Mouse (Mus musculus) midbrain, embryonic 16.5 days (tissue): ENCODE data around the gene D430041D05Rik. TPM values are rescaled to one million over a fixed set of nuclear protein-coding genes. Genes with fewer than 3 reads are reported as not detected.

Source experiments
- ATAC-seq: fragments of 200-750 bp; cut with Nextera tagmentation; 2 replicates; pipeline ENCODE4 v1.8.0; 2017; ENCODE audit warnings: moderate TSS enrichment
- H3K27ac ChIP-seq: fragments of 300-500 bp; sonication (generic); 2 replicates; pipeline ENCODE4 v1.5.1; 2014; ENCODE audit warnings: mild to moderate bottlenecking, low read length, mixed read lengths
- H3K27me3 ChIP-seq: fragments of 300-500 bp; sonication (generic); 2 replicates; pipeline ENCODE4 v1.6.1; 2014; ENCODE audit warnings: low read depth, low read length, mixed read lengths; ENCODE audit not compliant: control insufficient read depth, insufficient read depth
- H3K36me3 ChIP-seq: fragments of 300-500 bp; sonication (generic); 2 replicates; pipeline ENCODE4 v1.6.1; 2014; ENCODE audit warnings: mild to moderate bottlenecking, low read length, moderate library complexity, mixed read lengths; ENCODE audit not compliant: control insufficient read depth, insufficient read depth
- H3K4me1 ChIP-seq: fragments of 300-500 bp; sonication (generic); 2 replicates; pipeline ENCODE4 v1.6.1; 2014; ENCODE audit warnings: mild to moderate bottlenecking, low read length, mixed read lengths; ENCODE audit not compliant: control insufficient read depth, insufficient read depth
- H3K4me2 ChIP-seq: fragments of 300-500 bp; sonication (generic); 2 replicates; pipeline ENCODE4 v1.6.1; 2014; ENCODE audit warnings: mild to moderate bottlenecking, low read length, mixed read lengths
- H3K4me3 ChIP-seq: fragments of 300-500 bp; sonication (generic); 2 replicates; pipeline ENCODE4 v1.5.1; 2014; ENCODE audit warnings: low read depth, mild to moderate bottlenecking, low read length, moderate library complexity, mixed read lengths
- H3K9ac ChIP-seq: fragments of 300-500 bp; sonication (generic); 2 replicates; pipeline ENCODE4 v1.6.1; 2014; ENCODE audit warnings: low read depth, low read length, mixed read lengths
- H3K9me3 ChIP-seq: fragments of 300-500 bp; sonication (generic); replicated peaks from 2 replicates; pipeline ENCODE4 v1.6.1; 2014; ENCODE audit warnings: mild to moderate bottlenecking, low read length, mixed read lengths; ENCODE audit not compliant: control insufficient read depth, poor library complexity, severe bottlenecking
- WGBS: fragments of 180-500 bp; shearing (Covaris S2); extraction: QIAGEN DNeasy Blood & Tissue Kit; methylation state at CpG from one replicate; pipeline ENCODE4 v1.1.7; 2014; 5-methylcytosine and 5-hydroxymethylcytosine counted together
- polyA plus RNA-seq: library from polyadenylated mRNA; unstranded; fragments of >200 nt; fragmentation: Nextera tagmentation; extraction: Ambion mirVana; gene quantifications from 2 replicates; pipeline ENCODE4 v1.2.1, GENCODE M21; 2015

Gene D430041D05Rik
- polyA plus RNA-seq, 1 experiment from 2014 or later, result 9.3 TPM

DNA sequence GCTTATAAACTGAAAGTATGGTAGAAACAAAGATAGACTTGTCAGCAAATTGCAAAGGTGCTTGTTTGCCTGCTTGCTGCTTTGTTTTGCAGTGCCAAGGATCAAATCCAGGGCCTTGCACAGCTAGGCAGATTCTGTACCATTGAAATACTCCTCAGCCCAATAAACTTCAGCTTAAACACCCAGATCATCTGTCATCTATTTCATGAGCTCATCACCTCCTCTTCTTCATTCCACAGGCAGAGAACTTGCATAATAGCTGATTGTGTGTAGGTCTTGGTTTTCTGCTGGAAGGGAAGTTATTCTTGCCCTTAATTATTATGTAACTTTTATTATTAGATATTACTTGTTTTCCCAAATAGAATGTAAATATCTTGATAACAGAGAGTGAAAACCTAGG is 73.2 kb downstream of the D430041D05Rik start:
- ATAC-seq, result no peak
- no peak overlapping the region for H3K27ac ChIP-seq
- no peak overlapping the region for H3K4me2 ChIP-seq
- no peaks in the 10 kb centered on the region for H3K9me3 ChIP-seq
- peaks cover 6% of the 10 kb centered on the region; the same call in 1 of the 2 replicates for H3K4me1 ChIP-seq
- no peak overlapping the region for H3K4me3 ChIP-seq
- no peaks in the 10 kb centered on the region for H3K36me3 ChIP-seq
- no peaks in the 10 kb centered on the region for H3K27me3 ChIP-seq
- H3K9ac ChIP-seq, result no peak overlapping the region

DNA sequence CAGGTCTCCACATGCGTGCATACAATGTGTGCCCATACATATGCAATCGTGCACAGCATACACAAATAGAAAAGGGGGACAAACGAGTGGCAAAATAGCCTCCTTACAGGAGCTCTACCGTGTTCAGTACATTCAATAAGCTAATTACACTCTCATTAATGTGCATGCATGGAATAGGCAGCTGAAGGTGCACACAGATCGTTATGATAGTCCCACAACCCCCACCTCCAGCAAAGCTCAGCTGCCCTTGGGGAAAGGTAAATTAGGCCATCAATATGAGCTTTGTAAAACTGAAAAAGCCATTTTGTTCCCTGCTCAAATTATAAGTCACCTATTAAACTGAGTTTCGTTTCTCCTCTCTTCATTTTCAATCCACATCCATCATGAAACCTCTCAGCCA is 75.0 kb downstream of the D430041D05Rik start:
- Histone ChIP-seq H3K36me3 (no peaks in the 10 kb centered on the region), H3K4me2 (no peak overlapping the region), H3K4me3 (no peak overlapping the region), H3K9ac (no peak overlapping the region), H3K4me1 (peaks cover 6% of the 10 kb centered on the region; the same call in 1 of the 2 replicates), H3K9me3 (no peaks in the 10 kb centered on the region), H3K27me3 (no peaks in the 10 kb centered on the region), H3K27ac (no peak overlapping the region)
- 57% methylated on average over 6 of the region's 6 CpGs for WGBS
- ATAC-seq, result no peak

DNA sequence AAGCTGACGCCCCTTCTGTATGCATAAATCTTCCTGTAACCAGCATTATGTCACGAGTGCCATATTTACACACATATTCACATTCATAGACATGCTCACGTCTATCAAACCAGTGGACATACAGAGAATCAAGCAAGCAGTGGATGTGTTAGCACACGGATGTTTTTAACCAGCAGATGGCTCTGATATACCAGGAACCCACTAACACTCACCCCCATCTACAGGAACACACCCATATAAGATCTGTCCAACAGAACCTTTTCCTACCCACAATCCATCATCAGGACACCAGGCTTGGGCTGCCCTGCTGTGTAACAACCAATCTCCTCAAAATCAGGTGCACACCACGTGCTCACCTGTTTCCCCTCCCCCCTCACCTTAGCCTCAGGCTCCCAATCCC is 76.9 kb downstream of the D430041D05Rik start:
- H3K4me2 ChIP-seq, result no peak overlapping the region
- H3K9me3 ChIP-seq, result no peaks in the 10 kb centered on the region
- H3K27me3 ChIP-seq, result no peaks in the 10 kb centered on the region
- no peaks in the 10 kb centered on the region for H3K36me3 ChIP-seq
- ATAC-seq, result peak; percentile 36; the same call in 1 of the 2 replicates
- H3K27ac ChIP-seq, result no peak overlapping the region
- no peak overlapping the region for H3K9ac ChIP-seq
- peaks cover 6% of the 10 kb centered on the region; the same call in 1 of the 2 replicates for H3K4me1 ChIP-seq
- 71% methylated on average over 5 of the region's 5 CpGs for whole genome bisulfite sequencing
- no peak overlapping the region for H3K4me3 ChIP-seq

DNA sequence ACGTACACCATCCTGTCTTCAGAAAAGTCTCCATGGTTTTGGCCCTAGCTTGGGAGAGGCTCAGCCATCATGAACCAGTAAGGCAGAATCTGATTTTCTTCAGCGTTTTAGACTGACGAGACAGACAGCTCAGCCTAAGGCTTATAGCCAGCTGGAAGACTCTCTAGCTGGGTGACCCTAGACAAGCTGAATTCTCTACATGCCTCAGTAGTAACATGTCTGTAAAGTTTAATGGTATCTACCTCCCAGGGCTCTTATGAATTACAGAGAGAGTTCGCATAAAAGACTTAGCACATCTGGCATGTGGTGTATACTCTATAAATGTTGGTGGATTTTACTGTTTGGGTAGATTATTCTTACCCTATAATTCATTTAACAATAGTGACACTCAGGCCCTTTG is 78.1 kb downstream of the D430041D05Rik start:
- 70% methylated on average over 4 of the region's 4 CpGs for WGBS
- peaks cover 6% of the 10 kb centered on the region; the same call in 1 of the 2 replicates for H3K4me1 ChIP-seq
- H3K27ac ChIP-seq, result no peak overlapping the region
- H3K4me3 ChIP-seq, result no peak overlapping the region
- no peak overlapping the region for H3K4me2 ChIP-seq
- no peaks in the 10 kb centered on the region for H3K36me3 ChIP-seq
- H3K9me3 ChIP-seq, result no peaks in the 10 kb centered on the region
- H3K27me3 ChIP-seq, result no peaks in the 10 kb centered on the region
- ATAC-seq, result no peak
- no peak overlapping the region for H3K9ac ChIP-seq

DNA sequence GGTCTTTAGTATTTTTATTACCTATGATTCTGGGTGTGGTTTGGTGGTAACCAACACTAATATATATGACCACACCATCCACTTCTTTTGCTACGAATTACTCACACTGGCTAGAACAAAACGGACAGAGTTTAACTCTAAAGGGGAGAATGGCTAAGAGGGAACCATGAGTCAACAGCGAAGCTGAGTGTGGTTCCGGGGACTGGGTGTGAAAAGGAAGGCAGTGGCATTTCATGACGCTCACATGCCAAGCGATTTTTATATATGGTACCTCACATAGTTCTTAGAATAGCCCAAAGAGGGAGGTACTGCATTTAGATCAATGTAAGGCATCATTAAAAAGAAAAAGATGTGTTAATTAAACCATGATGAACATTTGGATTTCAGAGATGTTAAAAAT is 79.6 kb downstream of the D430041D05Rik start:
- Histone ChIP-seq H3K9ac (no peak overlapping the region), H3K9me3 (no peaks in the 10 kb centered on the region), H3K27me3 (no peaks in the 10 kb centered on the region), H3K4me1 (peaks cover 17% of the 10 kb centered on the region), H3K4me2 (no peak overlapping the region), H3K27ac (no peak overlapping the region), H3K4me3 (no peak overlapping the region), H3K36me3 (no peaks in the 10 kb centered on the region)
- no peak for ATAC-seq
- WGBS, result 90% methylated on average over 6 of the region's 6 CpGs

DNA sequence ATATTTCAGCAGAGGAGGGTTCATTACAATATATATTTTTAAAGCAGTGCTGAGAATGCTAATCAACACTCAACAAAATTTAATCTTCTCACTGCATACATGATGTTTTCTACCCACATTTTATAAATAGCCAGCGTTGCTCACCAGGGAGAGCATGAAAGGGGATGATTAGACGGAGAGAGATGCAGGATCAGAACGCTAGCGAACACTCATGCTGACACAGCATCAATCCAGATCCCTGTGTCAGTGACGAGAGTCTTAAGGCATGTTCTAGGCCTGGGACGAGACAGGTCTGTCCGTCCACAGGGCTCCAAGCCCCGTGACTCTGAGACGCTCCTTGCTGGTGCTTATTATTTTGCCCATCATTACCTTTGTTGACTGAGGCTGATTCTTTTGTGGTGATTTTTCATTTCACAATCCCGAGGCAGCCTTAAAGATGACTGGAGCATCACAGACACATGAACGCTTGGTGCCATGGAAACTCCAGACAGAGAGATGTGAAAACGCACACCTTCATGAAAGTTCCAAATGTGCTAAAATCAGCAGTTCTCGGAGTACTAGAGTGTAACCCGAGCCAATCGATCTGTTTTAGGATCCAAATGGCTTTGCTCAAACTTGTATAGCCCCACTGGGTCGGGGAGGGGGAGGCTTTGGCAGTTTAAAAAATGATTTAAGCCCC is 83.6 kb downstream of the D430041D05Rik start:
- 0 out of 2 replicates have a peak, but pooled peaks have one; percentile 18 for ATAC-seq
- Histone ChIP-seq H3K9ac (no peak overlapping the region), H3K9me3 (no peaks in the 10 kb centered on the region), H3K27me3 (no peaks in the 10 kb centered on the region), H3K36me3 (no peaks in the 10 kb centered on the region), H3K4me1 (peaks cover 11% of the 10 kb centered on the region), H3K4me3 (no peak overlapping the region), H3K27ac (peak overlapping the region; percentile 33), H3K4me2 (no peak overlapping the region)
- 67% methylated on average over 16 of the region's 16 CpGs for WGBS

DNA sequence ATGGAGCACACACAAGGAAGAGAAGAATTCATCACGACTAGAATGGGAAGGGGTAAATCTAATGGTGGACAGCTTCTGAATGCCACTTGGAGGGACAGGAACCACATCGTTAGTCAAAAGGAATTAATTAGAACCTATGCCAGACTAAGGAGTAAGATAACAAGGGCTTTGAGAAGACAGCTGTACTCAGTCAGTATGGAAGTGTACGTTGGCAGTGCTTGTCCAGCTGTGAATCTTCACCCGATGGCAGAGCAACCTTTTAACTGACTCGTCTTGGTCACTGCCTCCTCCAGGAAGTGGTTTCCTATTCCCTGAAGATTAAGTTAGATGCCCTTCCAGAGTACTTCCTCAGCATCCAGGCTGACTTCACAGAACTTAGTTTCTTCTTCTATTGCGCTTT is 87.0 kb downstream of the D430041D05Rik start:
- H3K27me3 ChIP-seq, result no peaks in the 10 kb centered on the region
- ATAC-seq, result no peak
- H3K4me2 ChIP-seq, result no peak overlapping the region
- no peak overlapping the region for H3K4me3 ChIP-seq
- H3K9ac ChIP-seq, result no peak overlapping the region
- WGBS, result 72% methylated on average over 6 of the region's 6 CpGs
- H3K27ac ChIP-seq, result no peak overlapping the region
- H3K4me1 ChIP-seq, result peaks cover 17% of the 10 kb centered on the region
- no peaks in the 10 kb centered on the region for H3K9me3 ChIP-seq
- no peaks in the 10 kb centered on the region for H3K36me3 ChIP-seq

DNA sequence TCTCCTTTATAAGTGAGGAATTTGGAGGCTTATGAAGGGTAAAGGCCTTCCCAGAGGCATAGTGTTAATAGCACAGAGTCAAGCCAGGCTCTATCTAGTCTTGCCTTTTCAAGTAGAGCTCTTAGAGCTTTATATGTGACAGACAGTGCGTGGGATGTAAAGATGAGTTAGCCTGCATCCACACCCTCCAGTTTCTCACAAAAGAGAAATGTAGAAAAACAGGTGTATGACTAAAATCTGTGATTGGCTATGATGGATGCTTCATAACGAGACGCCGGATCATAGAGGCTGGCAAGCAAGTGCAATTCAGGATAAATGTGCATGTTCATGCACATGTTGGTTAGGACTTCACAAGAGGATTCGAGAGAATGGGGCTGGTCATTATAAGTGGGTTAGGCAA is 87.5 kb downstream of the D430041D05Rik start:
- Histone ChIP-seq H3K4me1 (peaks cover 19% of the 10 kb centered on the region), H3K27ac (no peak overlapping the region), H3K9ac (no peak overlapping the region), H3K27me3 (no peaks in the 10 kb centered on the region), H3K4me2 (no peak overlapping the region), H3K9me3 (no peaks in the 10 kb centered on the region), H3K36me3 (no peaks in the 10 kb centered on the region), H3K4me3 (no peak overlapping the region)
- WGBS, result 84% methylated on average over 5 of the region's 5 CpGs
- ATAC-seq, result no peak

DNA sequence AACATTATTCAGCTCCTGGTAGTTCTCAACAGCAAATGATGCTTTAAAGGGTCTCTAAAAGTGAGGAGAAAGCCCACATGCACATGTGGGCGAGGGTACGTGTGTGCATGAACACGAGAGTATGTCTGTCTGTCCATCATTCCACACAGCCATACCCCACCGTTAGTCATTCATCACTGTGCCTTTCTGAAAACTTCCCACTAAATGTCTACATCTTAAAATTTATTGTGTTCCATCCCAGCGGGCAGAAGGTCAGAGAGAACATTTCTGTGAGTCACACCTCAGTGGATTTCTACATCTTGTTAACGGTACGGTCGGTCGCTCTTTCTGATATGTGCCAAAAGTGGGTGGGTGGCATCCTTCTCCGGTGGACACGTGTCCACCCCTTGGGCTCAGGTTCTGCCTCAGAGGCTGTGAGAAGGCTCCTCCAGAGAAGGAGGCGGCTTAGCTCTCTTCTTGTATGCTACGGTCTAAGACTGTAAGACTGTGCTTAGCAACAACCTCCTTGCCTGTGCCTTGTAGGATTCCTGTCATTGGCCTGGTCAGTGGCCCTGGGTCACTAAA is 90.7 kb downstream of the D430041D05Rik start:
- ATAC-seq, result no peak
- Histone ChIP-seq H3K9me3 (no peaks in the 10 kb centered on the region), H3K36me3 (no peaks in the 10 kb centered on the region), H3K4me2 (no peak overlapping the region), H3K9ac (no peak overlapping the region), H3K4me1 (peaks cover 10% of the 10 kb centered on the region), H3K4me3 (no peak overlapping the region), H3K27ac (no peak overlapping the region), H3K27me3 (no peaks in the 10 kb centered on the region)
- WGBS, result 89% methylated on average over 13 of the region's 13 CpGs
